Mouse (Mus musculus) ES-E14 (cell line): ENCODE data around the gene Pde4d. TPM values are rescaled to one million over a fixed set of nuclear protein-coding genes. Genes with fewer than 3 reads are reported as not detected.

Experiments
- DNase-seq: peaks from one replicate; pipeline ENCODE4 v3.0.0-alpha.2; 2013; ENCODE audit warnings: low read depth, low spot score
- H3K27ac ChIP-seq: 2 replicates; pipeline ENCODE4 v1.5.1; 2012; ENCODE audit warnings: low read depth, mild to moderate bottlenecking, low read length, moderate library complexity, mixed read lengths; ENCODE audit not compliant: poor library complexity, insufficient read depth, severe bottlenecking
- H3K36me3 ChIP-seq: 2 replicates; pipeline ENCODE4 v1.6.1; 2012; ENCODE audit warnings: mild to moderate bottlenecking, low read length, moderate library complexity, mixed read lengths; ENCODE audit not compliant: control insufficient read depth, poor library complexity, insufficient read depth, severe bottlenecking
- H3K4me1 ChIP-seq, 2 experiments: fragments of 150-350 bp in 1 of 2; sonication (generic) in 1 of 2; 2 replicates each; pipeline ENCODE4 v1.6.1; 2012; ENCODE audit warnings: low read length in 2 of 2, mild to moderate bottlenecking in 1 of 2, mixed read lengths in 1 of 2; ENCODE audit not compliant: control insufficient read depth in 2 of 2, insufficient read depth in 2 of 2, poor library complexity in 1 of 2
- H3K4me3 ChIP-seq, 2 experiments: fragments of 150-350 bp in 1 of 2; sonication (generic) in 1 of 2; 2 replicates each; pipeline ENCODE4 v1.5.1; 2012; ENCODE audit warnings: low read length in 2 of 2, low read depth in 1 of 2, mild to moderate bottlenecking in 1 of 2, mixed read lengths in 1 of 2; ENCODE audit not compliant: insufficient read depth in 1 of 2, poor library complexity in 1 of 2, severe bottlenecking in 1 of 2
- H3K9ac ChIP-seq: 2 replicates; pipeline ENCODE4 v1.6.1; 2012; ENCODE audit warnings: low read depth, mild to moderate bottlenecking, low read length, mixed read lengths; ENCODE audit not compliant: poor library complexity, insufficient read depth, severe bottlenecking
- H3K9me3 ChIP-seq: fragments of 150-350 bp; sonication (generic); 2 replicates; pipeline ENCODE4 v1.6.1; 2012; ENCODE audit warnings: low read depth, mild to moderate bottlenecking, low read length; ENCODE audit not compliant: control insufficient read depth, insufficient read depth
- CHD2 ChIP-seq: IDR thresholded peaks from 2 replicates; pipeline ENCODE4 v1.6.1; 2014; ENCODE audit warnings: mild to moderate bottlenecking, low read depth, low read length, inconsistent platforms
- HCFC1 ChIP-seq: IDR thresholded peaks from 2 replicates; pipeline ENCODE4 v1.6.1; 2012; ENCODE audit warnings: low read length, inconsistent platforms, borderline replicate concordance; ENCODE audit not compliant: insufficient read depth
- MAFK ChIP-seq: IDR thresholded peaks from 2 replicates; pipeline ENCODE4 v1.6.1; 2014; ENCODE audit warnings: mild to moderate bottlenecking, low read depth, low read length, inconsistent platforms; ENCODE audit not compliant: insufficient read depth
- ZC3H11A ChIP-seq: IDR thresholded peaks from 2 replicates; pipeline ENCODE4 v1.6.1; 2012; ENCODE audit warnings: low read depth, mild to moderate bottlenecking, inconsistent platforms, low read length, borderline replicate concordance
- ZNF384 ChIP-seq: IDR thresholded peaks from 2 replicates; pipeline ENCODE4 v1.6.1; 2012; ENCODE audit warnings: low read depth, low read length, inconsistent platforms
- in situ Hi-C, 2 experiments: fragments of 600-800 bp; cut with MboI; formaldehyde crosslinking; loops; one replicate each; pipeline ENCODE4 v1.15.1; 2025; ENCODE audit warnings: low sequenced_read_pairs in 2 of 2, inconsistent platforms in 1 of 2; ENCODE audit not compliant: unreplicated experiment in 2 of 2
- total RNA-seq: library from RNA; depleted of rRNA; stranded (reverse); fragments of 300-350 nt; gene quantifications from 2 replicates; pipeline ENCODE4 v1.2.3, GENCODE M21; 2012

Pde4d gene
- total RNA-seq, 1 experiment, result 10.4 TPM

DNA sequence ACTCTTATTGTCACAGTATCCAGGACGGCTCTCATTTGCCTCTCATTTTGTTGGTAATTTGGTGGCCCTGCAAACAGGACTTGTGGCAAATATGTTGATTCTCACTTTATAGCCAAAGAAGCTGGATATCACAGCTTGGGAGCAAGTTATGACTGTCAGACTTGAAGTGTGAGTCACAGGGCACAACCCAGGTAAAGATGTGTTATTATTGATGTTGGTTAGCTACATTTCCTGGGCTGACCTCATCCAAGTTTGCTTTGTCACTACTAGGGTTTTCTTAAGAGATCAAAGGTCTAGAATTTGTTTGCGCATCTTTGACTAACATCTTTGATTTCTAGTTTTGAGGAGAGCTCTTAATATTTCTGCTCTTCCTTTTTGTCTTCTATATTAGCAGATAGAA, 1393.2 kb downstream of the Pde4d start:
- DNase-seq, result no peak
- Histone ChIP-seq H3K36me3 (no peaks in the 10 kb centered on the region), H3K4me1 (peaks cover 0 to 7% of the 10 kb centered on the region in 2 experiments; a peak in 3 of 4 replicates), H3K9ac (no peak overlapping the region), H3K27ac (no peak overlapping the region), H3K4me3 (no peak overlapping the region), H3K9me3 (no peaks in the 10 kb centered on the region)
- in situ Hi-C loops, result no loop called here
- TF ChIP-seq ZC3H11A (no peak), ZNF384 (no peak), CHD2 (no peak), MAFK (no peak), HCFC1 (no peak)

DNA sequence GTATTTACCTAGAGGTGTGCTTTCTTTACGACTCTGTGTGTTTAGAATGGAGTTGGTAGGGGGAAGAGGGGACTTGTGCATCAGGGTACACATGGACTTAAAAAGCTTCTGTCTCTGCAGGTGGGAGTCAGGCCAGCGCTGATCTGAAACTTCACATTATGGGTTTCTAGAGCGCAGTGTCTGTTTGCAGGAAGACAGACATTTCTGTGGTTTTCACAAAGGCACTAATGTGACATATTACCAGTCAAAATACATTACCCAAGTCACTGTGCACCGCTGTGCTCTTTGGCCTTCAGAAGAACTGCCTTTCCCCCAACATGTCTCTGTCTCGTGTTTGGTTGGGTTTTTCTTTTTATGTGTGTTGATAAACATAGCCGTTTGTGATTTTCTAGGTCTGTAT, 1395.1 kb downstream of the Pde4d start:
- no peak for TF ChIP-seq HCFC1
- TF ChIP-seq ZC3H11A, result no peak
- TF ChIP-seq ZNF384, result no peak
- TF ChIP-seq MAFK, result no peak
- no peak for TF ChIP-seq CHD2
- in situ Hi-C loops, result no loop called here
- Histone ChIP-seq H3K9ac (no peak overlapping the region), H3K27ac (no peak overlapping the region), H3K36me3 (no peaks in the 10 kb centered on the region), H3K4me3 (no peak overlapping the region), H3K9me3 (0 out of 2 replicates have a peak, but pooled peaks cover 6% of the 10 kb centered on the region), H3K4me1 (peaks cover 0 to 3% of the 10 kb centered on the region in 2 experiments; a peak in 2 of 4 replicates)
- no peak for DNase-seq

GRCm38 (mm10) chr13:109863826-109864225, 1414.1 kb downstream of the Pde4d start:
- TF ChIP-seq CHD2 (no peak), ZC3H11A (no peak), MAFK (no peak), ZNF384 (no peak), HCFC1 (no peak)
- DNase-seq, result no peak
- Histone ChIP-seq H3K27ac (no peak overlapping the region), H3K36me3 (no peaks in the 10 kb centered on the region), H3K9me3 (peaks cover 3% of the 10 kb centered on the region; the same call in 1 of the 2 replicates), H3K4me3 (no peak overlapping the region), H3K4me1 (no peaks in the 10 kb centered on the region), H3K9ac (no peak overlapping the region)
- in situ Hi-C loops, result no loop called here

- TF ChIP-seq HCFC1, result no peak
- TF ChIP-seq ZC3H11A, result no peak
- TF ChIP-seq MAFK, result no peak
- TF ChIP-seq ZNF384, result no peak
- TF ChIP-seq CHD2, result no peak
- in situ Hi-C loops, result no loop called here
- Histone ChIP-seq H3K4me1 (no peaks in the 10 kb centered on the region), H3K27ac (no peak overlapping the region), H3K9ac (no peak overlapping the region), H3K4me3 (no peak overlapping the region), H3K9me3 (no peaks in the 10 kb centered on the region), H3K36me3 (no peaks in the 10 kb centered on the region)
- no peak for DNase-seq
Measured at GRCm38 (mm10) chr13:109864311-109864710, 1414.6 kb downstream of the Pde4d start.

DNA sequence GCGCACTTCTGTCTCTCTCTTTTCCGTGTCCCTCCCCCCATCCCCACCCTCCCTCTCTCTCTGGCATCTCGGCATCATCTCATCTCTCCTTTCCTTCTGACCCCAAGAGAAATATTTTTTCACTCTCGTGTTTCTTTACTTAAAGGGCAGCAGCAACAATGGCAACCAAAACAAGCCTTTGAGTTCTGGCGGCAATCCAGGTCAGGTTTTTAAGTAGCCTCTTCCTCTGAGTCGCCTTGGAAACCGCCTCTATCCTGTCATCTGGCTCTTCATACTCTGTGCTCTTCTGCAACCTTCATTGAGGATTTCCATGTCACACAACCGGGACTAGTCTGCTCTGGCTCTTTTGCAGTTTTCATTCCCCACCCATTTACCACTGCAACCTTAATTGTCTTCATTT, 1430.6 kb downstream of the Pde4d start:
- H3K9me3 ChIP-seq, result no peaks in the 10 kb centered on the region
- H3K9ac ChIP-seq, result no peak overlapping the region
- in situ Hi-C loops, result no loop called here
- H3K4me3 ChIP-seq, result no peak overlapping the region
- H3K4me1 ChIP-seq, result peaks cover 0 to 2% of the 10 kb centered on the region in 2 experiments; a peak in 1 of 4 replicates
- H3K36me3 ChIP-seq, result no peaks in the 10 kb centered on the region
- TF ChIP-seq ZC3H11A, result no peak
- no peak for TF ChIP-seq MAFK
- no peak for TF ChIP-seq CHD2
- no peak for TF ChIP-seq ZNF384
- no peak for TF ChIP-seq HCFC1
- H3K27ac ChIP-seq, result no peak overlapping the region
- DNase-seq, result no peak
